Mouse (Mus musculus): ENCODE data around the gene Ndrg3.

DNA sequence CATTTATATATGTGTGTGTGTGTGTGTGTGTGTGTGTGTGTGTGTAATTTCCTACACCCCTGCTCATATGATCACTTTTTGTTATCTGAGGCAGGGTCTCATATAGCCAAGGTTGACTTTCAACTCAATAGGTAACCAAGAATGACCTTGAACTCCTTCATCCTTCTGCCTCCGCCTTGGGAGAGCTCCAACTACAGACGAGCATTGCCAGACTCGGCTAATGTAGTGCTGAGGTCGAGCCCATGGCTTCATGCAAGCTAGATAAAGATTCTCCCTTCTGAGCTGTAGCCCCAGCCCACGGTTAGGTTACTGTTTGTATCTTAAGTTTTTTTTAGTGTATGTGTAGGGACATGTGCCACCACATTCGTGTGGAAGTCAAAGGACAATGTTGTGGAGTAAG, 90.0 kb downstream of the Ndrg3 start:
- TF ChIP-seq CTCF (IDR thresholded peaks at IDR 0.05; ENCODE audit: low read depth) (no peak), EP300 (optimal IDR thresholded peaks at IDR 0.05) (no peak)

Data from stomach, postnatal 0 days (tissue).